Mouse (Mus musculus) heart, adult 9 months (tissue): Measurements from ENCODE around the gene Map3k10.

Experiments
- DNase-seq, 2 experiments: peaks; one replicate each; pipeline ENCODE4 v3.0.0; 2022; ENCODE audit warnings: low spot score in 2 of 2

The Map3k10 gene

DNA sequence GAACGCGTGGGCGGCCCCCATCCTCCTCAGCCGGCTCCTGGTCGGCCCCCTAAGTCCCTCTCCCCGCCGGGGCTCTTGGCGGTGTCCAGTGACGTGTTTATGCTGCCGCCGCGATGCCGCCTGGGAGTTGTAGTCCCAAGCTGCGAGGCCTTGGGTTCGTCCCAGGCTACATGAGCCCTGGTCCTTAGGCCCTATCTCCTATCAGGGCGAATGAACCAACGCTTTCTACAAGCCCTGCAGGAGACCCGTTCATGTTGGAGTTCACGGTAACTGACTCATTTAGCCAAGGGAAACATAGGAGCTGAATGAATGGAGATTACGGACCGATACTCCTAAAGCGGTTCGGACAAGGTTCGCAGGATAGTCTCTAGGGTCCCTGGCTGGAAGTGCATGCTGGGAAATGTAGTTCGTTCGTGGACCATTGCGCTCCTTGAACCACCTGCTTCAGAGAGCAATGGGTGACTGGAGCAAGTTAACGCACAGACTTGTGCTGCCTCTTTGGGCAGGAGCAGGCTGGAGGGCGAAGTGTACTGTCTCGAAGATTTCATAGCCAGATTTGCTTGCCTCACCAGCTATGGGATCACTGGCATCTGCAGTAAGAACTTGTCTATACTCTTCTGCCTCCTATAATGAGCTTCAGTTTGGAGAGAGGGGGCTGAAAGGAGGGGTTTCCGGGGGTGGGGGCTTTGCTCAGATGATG is at the start of gene Map3k10:
Gene Map3k10 (minus strand): TSS at position 77 of the 700 bp plus-strand sequence.
- peak; percentile 90 to 94 for DNase-seq

DNA sequence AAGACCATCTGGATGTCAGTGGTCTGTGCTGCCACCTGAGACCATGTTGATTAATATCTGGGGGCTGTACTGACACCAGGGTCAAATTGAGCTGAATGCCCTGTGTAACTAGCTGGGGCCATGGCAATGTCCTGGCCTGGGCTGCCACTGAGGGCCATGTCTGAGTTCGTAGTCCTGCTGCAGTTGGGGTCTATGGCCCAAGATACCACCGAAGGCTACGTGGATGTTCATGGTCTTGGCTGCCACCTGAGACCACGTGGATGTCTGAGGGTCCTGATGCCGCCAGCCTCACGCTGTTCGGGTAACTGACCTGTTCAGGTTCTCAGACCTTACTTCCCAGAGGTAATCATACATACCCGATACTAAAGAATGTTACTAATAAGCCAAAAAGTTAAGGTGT is 47.6 kb upstream of the Map3k10 start:
- DNase-seq = no peak

DNA sequence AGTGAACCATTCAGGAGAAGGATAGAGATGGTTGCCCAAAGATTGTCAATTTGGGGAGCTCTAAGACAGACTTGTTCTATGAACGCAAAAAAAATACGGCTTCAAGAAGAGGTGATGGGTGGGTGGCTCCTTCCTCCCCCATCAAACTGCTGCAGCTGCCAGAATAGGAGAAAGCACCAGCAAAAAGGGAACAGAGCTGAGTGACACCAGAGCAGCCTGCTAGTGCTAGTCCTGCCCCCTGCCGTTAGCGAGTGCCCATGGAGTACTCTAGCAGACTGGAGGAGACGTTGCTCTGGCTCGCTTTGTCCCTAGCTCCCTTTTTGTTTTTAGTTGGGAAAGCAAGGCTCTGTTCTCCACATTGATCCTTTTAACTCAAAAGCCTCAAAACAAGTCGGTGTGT is 36.0 kb upstream of the Map3k10 start:
- no peak for DNase-seq

DNA sequence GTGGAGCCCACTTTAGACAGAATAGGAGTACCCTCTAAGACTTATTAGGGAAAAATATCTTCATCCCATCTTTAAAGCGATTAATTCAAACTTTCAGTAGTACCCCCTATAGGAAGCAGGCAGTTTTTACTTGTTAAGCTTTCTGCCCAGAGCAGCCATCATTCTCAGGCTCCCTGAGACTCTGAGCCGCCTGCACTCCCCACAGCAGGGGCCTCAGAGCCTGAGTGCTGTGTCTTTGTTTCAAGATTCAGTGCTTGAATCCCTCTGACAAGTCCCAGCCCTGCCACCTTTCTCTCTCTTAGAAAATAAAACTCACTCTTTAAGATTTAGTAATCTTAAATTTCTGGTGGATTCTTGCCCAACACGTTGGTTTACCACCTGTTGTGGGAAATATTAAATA is 22.3 kb upstream of the Map3k10 start:
- DNase-seq = no peak

DNA sequence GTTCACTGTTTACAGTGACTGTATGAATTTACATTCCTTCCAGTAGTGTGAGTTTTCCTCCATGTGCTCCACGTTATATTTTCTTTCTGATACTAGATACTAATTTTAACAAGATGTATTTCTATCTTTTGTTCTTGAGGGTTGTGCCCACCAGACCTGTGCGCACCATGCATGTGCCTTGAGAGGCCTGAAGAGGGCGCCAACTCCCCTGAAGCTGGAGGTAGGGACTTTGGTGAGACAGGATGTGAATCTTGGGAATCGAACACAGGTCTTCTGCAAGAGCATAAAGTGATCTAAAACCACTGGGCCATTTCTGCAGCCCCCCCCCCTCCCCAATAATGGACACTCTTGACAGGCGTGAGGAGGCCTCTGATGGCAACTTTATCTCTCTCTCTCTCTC is 16.7 kb upstream of the Map3k10 start:
- no peak for DNase-seq

DNA sequence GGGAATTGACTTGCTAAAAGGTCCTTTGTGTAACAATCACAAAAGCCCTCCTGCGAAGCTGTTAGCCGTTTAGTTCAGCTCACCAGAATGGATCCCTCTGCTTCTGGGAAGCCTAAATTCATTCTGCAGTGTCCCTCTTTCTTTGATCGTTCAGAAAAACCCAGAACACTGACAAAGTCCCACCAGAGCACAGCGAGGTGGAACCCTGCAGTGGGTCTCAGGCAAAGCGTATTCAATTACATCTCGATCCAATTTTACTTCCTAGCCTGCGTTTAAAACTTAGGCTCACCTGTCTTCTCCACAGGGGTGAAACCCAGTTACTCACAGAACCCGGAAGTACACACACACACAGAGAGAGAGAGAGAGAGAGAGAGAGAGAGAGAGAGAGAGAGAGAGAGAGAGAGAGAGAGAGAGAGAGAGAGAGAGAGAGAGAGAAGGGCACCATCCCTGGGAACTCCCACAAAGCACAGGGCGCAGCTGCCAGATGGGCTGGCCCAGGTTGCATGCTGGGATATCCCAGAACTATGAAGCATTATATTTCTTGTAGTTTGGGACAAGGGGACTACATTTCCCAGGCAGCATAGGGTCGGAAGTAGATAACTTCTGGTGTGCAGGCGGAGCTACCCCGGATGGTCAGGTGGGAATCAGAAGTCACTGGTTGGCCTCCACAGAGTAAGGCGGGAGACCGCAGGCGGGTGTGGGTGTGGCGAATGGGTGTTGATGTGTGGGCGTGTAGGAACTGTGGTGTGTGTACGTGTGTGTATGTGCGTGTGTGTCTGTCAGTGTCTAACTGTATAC is 14.6 kb upstream of the Map3k10 start, which contains the start of gene Zfp607b:
Gene Zfp607b (plus strand): TSS at position 526 of the 798 bp plus-strand sequence.
- peak; percentile 96 to 98 for DNase-seq

DNA sequence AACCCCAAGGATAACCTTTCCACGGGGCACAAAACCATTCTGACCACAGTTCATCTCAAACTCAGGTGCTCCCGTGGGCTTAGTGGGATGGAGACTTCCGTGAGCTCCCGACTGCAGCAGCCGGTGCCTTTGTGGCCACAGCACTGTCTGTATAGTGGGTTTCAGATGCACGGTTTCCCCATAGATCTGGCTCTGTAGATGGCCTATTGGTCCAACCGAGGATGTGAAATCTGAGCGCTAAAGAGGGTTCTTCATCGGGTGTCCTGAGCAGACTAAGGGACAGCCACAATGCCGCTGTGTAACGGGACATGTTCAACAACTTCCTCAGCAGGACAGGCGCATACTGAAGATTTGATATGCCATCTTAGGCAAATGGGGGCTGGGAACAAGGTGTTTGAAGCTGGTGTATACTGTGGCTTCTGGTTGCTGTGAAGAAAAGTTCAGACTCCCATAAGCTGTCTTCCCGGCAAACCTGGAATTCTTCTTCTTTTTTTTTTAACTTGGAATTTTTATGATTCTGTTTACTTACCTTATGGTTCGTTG is 13.9 kb upstream of the Map3k10 start:
- DNase-seq = no peak

DNA sequence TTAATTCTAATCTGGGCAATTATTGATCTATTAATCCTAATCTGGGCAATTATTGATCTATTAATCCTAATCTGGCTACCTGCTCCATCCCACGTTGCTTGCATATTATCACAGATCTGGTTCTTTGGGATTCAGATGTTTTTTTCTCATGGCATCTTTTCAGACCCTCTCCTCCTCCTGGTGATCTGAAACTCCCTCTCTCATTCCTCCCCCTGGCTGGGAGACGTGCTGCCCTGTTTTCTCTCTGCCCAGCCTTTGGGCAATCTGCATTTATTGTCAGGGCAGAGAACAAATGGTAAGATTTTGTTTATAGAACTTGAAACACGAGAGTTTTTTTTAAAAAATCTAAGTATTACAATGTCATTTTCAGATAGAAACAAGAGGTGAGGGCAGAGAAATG is 13.4 kb upstream of the Map3k10 start:
- DNase-seq = no peak

DNA sequence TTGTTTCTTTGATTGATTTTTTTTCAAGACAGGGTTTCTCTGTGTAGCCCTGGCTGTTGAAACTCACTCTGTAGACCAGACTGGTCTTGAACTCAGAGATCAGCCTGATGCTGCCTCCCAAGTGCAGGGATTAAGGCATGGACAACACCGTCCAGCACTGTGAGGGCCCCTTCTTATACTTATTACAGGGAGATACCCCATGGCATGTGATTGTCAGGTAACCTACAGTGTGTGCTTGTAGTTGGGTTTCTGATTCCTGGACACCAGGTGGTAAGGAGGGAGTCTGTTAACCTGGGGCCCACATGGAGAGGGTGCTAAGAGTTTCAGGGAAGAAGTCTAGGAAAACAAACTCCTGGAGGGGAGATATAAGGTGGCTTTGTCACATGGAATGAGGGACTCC is 12.6 kb upstream of the Map3k10 start:
- DNase-seq = no peak

DNA sequence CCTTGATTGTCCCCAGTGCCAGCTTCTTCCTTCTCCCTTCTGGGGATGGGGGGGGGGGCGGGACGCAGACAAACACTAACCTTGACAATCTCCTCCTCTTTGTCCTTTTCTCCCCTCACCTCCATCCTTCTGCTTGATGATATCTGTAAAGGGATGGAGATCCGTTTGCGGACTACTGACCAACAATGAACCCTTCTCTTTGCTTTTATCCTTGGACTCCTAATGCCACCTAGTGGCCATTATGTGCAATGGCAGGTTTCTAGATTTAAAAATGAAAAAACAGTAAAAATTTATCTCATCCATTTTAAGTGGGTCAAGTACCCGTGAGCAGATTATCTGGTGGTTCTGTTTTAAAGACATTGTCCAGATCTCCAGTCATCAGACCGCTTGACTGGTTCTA is 11.3 kb upstream of the Map3k10 start:
- peak in 1 of 2 experiments; percentile 20 for DNase-seq

DNA sequence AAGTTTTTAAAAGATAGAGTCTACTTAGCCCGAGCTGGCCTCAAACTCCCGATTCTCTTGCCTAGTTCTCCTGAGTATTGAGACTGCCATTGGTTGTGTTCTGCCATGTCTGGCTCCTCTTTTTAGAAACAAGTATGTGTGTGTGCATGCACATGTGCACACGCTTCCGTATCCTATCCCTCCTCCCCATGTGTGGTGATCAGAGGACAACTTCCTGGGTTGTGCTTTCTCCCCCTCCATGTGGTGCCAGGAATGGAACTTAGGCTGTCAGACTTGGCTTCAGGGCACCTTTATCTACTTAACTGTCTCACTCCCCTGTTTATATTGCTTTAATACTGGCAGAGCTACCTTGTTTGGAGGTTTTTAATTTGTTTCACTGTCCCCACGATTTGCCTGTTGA is 10.8 kb upstream of the Map3k10 start:
- no peak for DNase-seq

DNA sequence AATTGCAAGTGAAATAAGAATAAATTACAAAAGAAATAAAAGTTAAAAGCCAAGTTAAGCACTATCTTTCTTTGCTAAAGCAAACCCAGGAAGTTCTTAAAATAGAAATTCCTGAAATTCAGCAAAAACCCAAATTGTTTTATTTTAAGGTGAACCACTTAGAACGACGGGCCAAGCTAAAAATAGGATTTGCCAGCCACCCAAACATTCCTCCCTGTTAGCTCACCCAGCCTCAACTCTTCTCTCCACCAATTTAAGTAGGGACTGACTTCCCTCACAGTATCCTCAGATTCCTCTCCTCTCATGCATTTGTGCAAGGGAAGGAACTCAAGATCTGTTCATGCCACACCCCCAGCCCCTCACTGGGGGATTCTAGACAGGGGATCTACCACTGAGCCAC is 8.8 kb upstream of the Map3k10 start:
- no peak for DNase-seq

DNA sequence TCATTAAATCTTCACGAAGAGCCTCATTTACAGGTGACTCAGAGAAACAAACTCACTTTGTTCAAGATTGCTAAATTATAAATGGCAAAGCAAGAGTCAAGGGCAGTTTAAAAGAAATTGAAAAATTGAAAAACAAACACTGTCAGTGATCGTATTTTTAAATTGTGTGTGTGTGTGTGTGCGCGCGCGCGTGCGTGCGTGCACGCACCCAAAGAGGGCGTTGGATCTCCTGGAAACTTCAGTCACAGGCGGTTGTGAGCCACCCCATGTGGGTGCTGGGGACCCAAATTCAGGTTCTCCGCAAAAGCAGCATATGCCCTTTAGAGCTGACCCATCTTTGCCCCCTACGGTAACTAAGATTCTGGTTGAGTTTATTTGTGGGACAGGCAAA is 819 bp upstream of the Map3k10 start:
- DNase-seq = no peak

DNA sequence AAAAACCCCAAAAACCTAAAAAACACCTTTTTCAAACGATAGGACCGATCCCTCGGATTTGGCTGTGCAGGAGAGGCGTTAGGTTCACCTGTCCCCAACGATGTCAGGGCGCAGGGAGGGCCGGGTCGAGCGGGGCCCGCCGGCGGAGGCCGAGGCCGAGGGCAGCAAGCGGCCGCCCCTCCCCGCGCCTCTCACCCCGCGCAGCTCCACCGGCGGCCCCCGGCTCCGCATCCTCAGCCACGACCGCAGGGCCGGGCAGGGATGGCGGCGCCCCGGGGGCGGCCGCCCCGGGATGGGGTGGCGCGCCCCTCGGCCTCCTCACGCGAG is 240 bp downstream of the Map3k10 start:
- DNase-seq = no peak

DNA sequence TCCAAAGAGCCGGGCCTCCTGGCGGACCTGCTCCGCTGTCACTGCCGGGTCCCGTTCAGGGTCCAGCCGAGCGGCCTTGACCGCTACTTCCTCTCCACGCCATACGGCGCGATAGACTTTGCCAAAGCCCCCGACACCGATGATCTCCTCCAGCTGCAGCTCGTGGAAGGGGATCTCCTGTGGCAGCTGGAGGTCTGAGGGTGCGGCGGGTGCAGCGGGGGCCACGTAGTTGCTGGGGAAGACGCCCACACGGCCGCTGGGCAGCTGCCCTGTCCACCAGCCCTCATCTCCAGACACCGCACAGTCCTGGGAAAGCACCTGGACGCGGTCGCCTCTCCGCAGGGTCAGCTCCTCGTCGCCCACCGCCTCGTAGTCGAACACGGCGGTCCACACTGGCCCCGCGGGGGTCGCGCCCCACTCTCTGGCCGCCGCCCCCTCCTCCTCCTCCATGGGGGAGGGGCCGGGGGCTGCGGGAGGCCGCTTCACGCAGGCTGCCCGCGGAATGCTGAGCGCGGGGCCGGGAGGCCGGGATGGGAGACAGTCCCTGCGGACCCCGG is 745 bp downstream of the Map3k10 start:
- peak in 1 of 2 experiments; percentile 16 for DNase-seq

DNA sequence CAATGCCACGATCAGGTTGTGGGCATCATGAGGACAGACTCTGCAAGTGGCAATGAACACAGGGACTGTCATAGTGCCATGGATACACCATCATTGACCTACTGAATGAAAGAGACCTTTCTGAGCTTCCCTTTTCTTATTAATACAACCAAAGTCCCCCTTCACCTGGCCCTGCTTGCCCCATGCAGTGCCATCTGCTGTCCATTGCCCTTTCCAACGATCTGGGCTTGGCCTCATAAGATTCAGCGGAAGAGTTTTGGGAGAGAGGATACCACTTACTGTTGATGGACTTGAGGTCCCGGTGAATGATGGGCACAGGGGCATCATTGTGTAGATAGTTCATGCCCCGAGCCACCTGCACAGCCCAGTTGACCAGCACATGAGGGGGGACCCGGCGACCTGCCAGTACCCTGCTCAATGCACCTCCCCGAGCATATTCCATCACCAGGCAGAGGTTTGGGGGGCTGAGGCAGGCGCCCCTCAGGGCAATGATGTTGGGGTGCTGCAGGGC is 1.3 kb downstream of the Map3k10 start:
- DNase-seq = no peak

DNA sequence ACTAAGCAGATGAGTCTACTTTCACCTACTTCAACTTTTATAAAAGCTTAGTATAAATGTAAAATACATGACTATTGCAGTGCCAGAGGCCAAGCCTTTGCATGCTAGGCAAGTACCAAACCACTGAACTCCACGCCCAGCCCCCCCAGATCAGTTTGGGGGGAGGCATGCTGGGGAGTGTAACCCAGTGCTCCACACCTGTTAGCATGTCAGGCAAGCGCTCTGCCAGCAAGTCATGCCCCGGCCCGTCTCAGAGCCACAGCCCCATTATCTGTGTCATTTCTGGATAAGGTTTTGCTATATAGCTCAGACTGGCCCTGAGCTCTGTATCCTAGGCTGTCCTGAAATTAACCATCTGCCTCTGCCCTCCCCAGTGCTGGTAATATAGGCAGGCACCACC is 12.4 kb downstream of the Map3k10 start:
- DNase-seq = no peak

DNA sequence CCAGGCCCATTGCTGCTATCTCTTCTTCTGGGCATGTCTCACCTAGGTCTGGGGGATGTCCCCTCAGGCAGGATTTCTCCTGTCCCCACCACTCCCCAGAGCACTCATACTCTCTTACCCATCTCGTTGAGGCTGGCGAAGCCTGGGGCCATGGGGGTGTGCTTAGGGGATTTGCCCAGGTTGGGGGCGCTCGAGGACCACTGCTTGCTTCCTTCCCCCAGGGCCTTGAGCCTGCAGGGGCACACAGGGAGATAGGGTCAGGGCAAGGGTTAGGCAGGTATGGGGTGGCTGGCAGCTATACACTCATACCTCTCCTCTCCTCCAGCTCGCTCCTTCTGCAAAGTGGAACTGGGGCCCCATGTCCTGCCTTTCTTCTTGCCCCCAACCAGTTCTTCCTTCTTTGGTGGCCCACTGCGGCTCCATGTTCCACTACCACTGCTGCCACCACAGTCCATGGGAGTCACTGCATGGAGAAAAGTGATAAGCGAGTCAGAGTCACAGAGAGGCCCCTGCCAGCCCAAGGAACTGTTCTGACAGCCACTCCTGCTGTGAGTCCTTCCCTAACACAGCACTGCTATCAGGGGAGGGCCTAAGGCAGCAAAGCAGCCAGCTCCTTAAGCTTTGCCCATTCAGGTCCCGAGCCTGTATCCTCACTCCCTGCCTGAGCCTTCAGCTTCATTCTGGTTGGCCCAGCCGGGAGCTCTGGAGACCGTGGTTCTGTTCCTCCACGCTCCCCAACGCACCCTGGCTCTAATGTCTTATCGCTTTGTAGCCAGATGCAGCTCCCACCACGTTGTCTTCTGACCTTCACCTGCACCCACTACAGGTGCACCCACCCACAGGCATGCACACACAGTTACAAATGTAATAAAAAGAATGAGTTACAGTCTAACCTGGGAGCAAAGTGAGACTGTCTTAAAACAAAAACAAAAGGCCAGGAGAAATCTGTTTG is 15.4 kb downstream of the Map3k10 start:
- no peak for DNase-seq

DNA sequence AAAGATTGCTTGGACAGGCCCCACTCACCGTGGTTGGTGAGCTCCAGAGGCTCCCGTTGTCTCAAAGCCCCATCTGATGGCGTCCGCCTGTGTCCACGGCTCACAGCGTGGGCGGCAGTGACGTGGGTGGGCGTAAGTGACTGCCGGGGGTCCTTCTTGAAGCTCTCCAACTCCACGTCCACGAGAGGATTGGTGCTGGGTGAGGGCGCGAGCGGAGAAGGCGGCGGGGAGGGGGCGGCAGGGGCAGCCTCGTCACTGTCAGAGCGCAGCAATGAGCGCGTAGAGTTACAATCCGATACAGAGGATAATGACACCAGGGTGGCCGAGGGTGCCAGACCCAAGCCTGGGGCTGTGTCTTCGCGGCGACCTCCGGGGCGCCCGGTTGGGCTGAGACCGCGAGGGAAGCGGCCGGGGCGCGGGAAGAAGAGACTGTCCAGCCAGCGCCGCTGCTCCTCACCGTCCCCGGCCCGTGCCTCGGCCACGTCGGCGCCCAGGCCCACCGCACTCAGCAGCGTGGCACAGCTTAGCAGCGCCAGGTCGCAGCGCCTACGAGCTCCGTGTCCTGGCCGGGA is 16.5 kb downstream of the Map3k10 start:
- DNase-seq = no peak

DNA sequence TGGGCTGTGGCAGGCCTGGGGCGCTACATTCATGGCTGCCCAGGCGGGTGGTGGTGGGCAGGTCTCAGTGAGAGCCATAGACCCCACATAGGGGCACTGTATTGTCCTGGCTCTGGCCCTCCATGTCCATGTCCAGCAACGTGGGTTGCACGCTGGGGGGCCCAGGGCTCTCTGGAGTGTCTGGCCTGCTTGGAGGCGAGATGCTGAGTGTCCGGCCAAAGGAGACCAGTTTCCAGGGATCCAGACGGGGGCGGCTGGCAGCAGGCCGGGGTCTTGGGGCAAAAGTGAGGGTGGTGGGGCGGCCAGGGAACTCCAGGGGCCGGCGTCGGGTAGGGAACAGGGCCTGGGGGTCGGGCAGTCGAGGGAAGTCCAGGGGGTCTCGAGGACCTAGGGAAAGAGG is 17.8 kb downstream of the Map3k10 start:
- no peak for DNase-seq

DNA sequence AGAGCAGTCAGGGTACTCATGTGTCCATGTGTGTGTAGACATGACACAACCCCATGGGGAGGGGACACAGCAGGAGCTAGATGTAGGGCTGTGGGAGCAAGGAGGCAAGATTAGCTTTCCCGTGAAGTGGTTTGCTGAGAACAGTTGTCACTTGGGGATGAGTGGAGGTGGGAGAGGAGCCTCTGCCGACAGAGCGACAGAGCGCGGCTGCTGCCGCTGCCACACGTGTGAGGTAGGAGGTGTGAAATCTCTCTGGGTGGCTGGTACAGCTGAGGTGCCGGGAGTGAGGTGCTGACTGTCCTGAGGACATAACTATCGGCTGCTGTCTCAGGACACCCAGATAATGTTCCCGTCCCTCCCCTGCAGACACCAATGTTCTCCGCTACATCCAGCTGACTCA is 18.9 kb downstream of the Map3k10 start:
- no peak for DNase-seq
